Mouse (Mus musculus) MEL (cell line): ENCODE measurements around the gene Focad. TPM values are rescaled to one million over a fixed set of nuclear protein-coding genes. Genes with fewer than 3 reads are reported as not detected.

Source experiments
- DNase-seq: peaks from one replicate; pipeline ENCODE4 v3.0.0; 2011; ENCODE audit warnings: low read depth, low spot score
- H3K27ac ChIP-seq: 2 replicates; pipeline ENCODE4 v1.5.1; 2012; ENCODE audit warnings: low read depth, mild to moderate bottlenecking, control low read depth, low read length, moderate library complexity; ENCODE audit not compliant: control insufficient read depth
- H3K27me3 ChIP-seq, 2 experiments: fragments of 150-350 bp in 1 of 2; sonication (generic) in 1 of 2; 2 replicates each; pipeline ENCODE4 v1.6.1; 2012; ENCODE audit warnings: low read length in 2 of 2, mild to moderate bottlenecking in 2 of 2, improper control_type of control experiment in 1 of 2, moderate library complexity in 1 of 2; ENCODE audit not compliant: insufficient read depth in 2 of 2, control insufficient read depth in 1 of 2
- H3K36me3 ChIP-seq, 2 experiments: 2 replicates each; pipeline ENCODE4 v1.6.1; 2012 to 2014; ENCODE audit warnings: low read length in 2 of 2, improper control_type of control experiment in 1 of 2, inconsistent platforms in 1 of 2, mild to moderate bottlenecking in 1 of 2; ENCODE audit not compliant: insufficient read depth in 2 of 2, control insufficient read depth in 1 of 2
- H3K4me1 ChIP-seq, 2 experiments: fragments of 150-350 bp in 1 of 2; sonication (generic) in 1 of 2; 2 replicates each; pipeline ENCODE4 v1.6.1; 2012; ENCODE audit warnings: low read length in 2 of 2, improper control_type of control experiment in 1 of 2, mild to moderate bottlenecking in 1 of 2; ENCODE audit not compliant: insufficient read depth in 2 of 2, control insufficient read depth in 1 of 2
- H3K4me3 ChIP-seq, 2 experiments: fragments of 150-350 bp in 1 of 2; sonication (generic) in 1 of 2; 2 replicates each; pipeline ENCODE4 v1.5.1; 2012; ENCODE audit warnings: low read depth in 2 of 2, low read length in 2 of 2, mild to moderate bottlenecking in 2 of 2, moderate library complexity in 2 of 2, control low read depth in 1 of 2, improper control_type of control experiment in 1 of 2; ENCODE audit not compliant: control insufficient read depth in 1 of 2, insufficient read depth in 1 of 2
- H3K79me2 ChIP-seq: 2 replicates; pipeline ENCODE4 v1.6.1; 2012; ENCODE audit warnings: mild to moderate bottlenecking, low read length, moderate library complexity; ENCODE audit not compliant: control insufficient read depth, poor library complexity, insufficient read depth
- H3K9ac ChIP-seq: 2 replicates; pipeline ENCODE4 v1.6.1; 2012; ENCODE audit warnings: low read depth, mild to moderate bottlenecking, control low read depth, low read length, moderate library complexity; ENCODE audit not compliant: control insufficient read depth, poor library complexity, severe bottlenecking
- H3K9me3 ChIP-seq: fragments of 150-350 bp; sonication (generic); replicated peaks from 2 replicates; pipeline ENCODE4 v1.6.1; 2012; ENCODE audit warnings: mild to moderate bottlenecking, low read length, improper control_type of control experiment, moderate library complexity; ENCODE audit not compliant: insufficient read depth
- BHLHE40 ChIP-seq: IDR thresholded peaks from 2 replicates; pipeline ENCODE4 v1.6.1; 2012; ENCODE audit warnings: low read depth, mild to moderate bottlenecking, inconsistent platforms, low read length, improper control_type of control experiment, borderline replicate concordance
- CHD1 ChIP-seq: IDR thresholded peaks from 2 replicates; pipeline ENCODE4 v1.6.1; 2012; ENCODE audit warnings: low read depth, mild to moderate bottlenecking, inconsistent platforms, low read length, improper control_type of control experiment
- CHD2 ChIP-seq: IDR thresholded peaks from 2 replicates; pipeline ENCODE4 v1.6.1; 2011; ENCODE audit warnings: low read length, improper control_type of control experiment
- CTCF ChIP-seq, 3 experiments: IDR thresholded peaks in 2 of 3; conservative IDR thresholded peaks in 1 of 3; 2 replicates each; pipeline ENCODE4 v1.5.1; 2011 to 2012; ENCODE audit warnings: low read length in 3 of 3, low read depth in 2 of 3, mild to moderate bottlenecking in 2 of 3, improper control_type of control experiment in 1 of 3, inconsistent platforms in 1 of 3, mixed read lengths in 1 of 3, moderate library complexity in 1 of 3; ENCODE audit not compliant: control insufficient read depth in 1 of 3, insufficient read depth in 1 of 3, poor library complexity in 1 of 3, severe bottlenecking in 1 of 3
- E2F4 ChIP-seq: IDR thresholded peaks from 2 replicates; pipeline ENCODE4 v1.6.1; 2011; ENCODE audit warnings: low read depth, low read length, improper control_type of control experiment, borderline replicate concordance
- EP300 ChIP-seq, 2 experiments: IDR thresholded peaks; 2 replicates each; pipeline ENCODE4 v1.6.1; 2011; ENCODE audit warnings: improper control_type of control experiment in 2 of 2, low read length in 2 of 2, low read depth in 1 of 2, mild to moderate bottlenecking in 1 of 2
- ETS1 ChIP-seq: IDR thresholded peaks from 2 replicates; pipeline ENCODE4 v1.6.1; 2012; ENCODE audit warnings: low read depth, mild to moderate bottlenecking, inconsistent platforms, low read length, improper control_type of control experiment, moderate library complexity
- GATA1 ChIP-seq: IDR thresholded peaks from 2 replicates; pipeline ENCODE4 v1.6.1; 2011; ENCODE audit warnings: low read depth, low read length, improper control_type of control experiment
- HCFC1 ChIP-seq: IDR thresholded peaks from 2 replicates; pipeline ENCODE4 v1.6.1; 2012; ENCODE audit warnings: low read depth, mild to moderate bottlenecking, inconsistent platforms, low read length, improper control_type of control experiment, moderate library complexity
- JUND ChIP-seq: IDR thresholded peaks from 2 replicates; pipeline ENCODE4 v1.6.1; 2011; ENCODE audit warnings: low read depth, mild to moderate bottlenecking, improper control_type of control experiment, low read length
- MAFK ChIP-seq: IDR thresholded peaks from 2 replicates; pipeline ENCODE4 v1.6.1; 2011; ENCODE audit warnings: low read depth, mild to moderate bottlenecking, low read length, improper control_type of control experiment, borderline replicate concordance
- MAX ChIP-seq: IDR thresholded peaks from 2 replicates; pipeline ENCODE4 v1.6.1; 2011; ENCODE audit warnings: low read length, improper control_type of control experiment
- MYB ChIP-seq: IDR thresholded peaks from 2 replicates; pipeline ENCODE4 v1.6.1; 2011; ENCODE audit warnings: mild to moderate bottlenecking, low read depth, low read length, improper control_type of control experiment
- NELFE ChIP-seq: IDR thresholded peaks from 2 replicates; pipeline ENCODE4 v1.6.1; 2011; ENCODE audit warnings: low read depth, low read length, improper control_type of control experiment
- POLR2AphosphoS2 ChIP-seq: IDR thresholded peaks from 2 replicates; pipeline ENCODE4 v1.6.1; 2011; ENCODE audit warnings: low read length, improper control_type of control experiment
- RAD21 ChIP-seq: IDR thresholded peaks from 2 replicates; pipeline ENCODE4 v1.6.1; 2011; ENCODE audit warnings: mild to moderate bottlenecking, low read depth, low read length, improper control_type of control experiment
- RCOR1 ChIP-seq: IDR thresholded peaks from 2 replicates; pipeline ENCODE4 v1.6.1; 2012; ENCODE audit warnings: low read depth, mild to moderate bottlenecking, inconsistent platforms, low read length, improper control_type of control experiment
- SMC3 ChIP-seq: IDR thresholded peaks from 2 replicates; pipeline ENCODE4 v1.6.1; 2011; ENCODE audit warnings: low read depth, low read length, improper control_type of control experiment
- TBP ChIP-seq: IDR thresholded peaks from 2 replicates; pipeline ENCODE4 v1.8.0; 2011; ENCODE audit warnings: low read depth, low read length, improper control_type of control experiment
- TCF12 ChIP-seq: IDR thresholded peaks from 2 replicates; pipeline ENCODE4 v1.6.1; 2014; ENCODE audit warnings: low read depth, mild to moderate bottlenecking, inconsistent platforms, low read length, improper control_type of control experiment, moderate library complexity
- UBTF ChIP-seq: IDR thresholded peaks from 2 replicates; pipeline ENCODE4 v1.6.1; 2012; ENCODE audit warnings: low read depth, mild to moderate bottlenecking, inconsistent platforms, low read length, improper control_type of control experiment, moderate library complexity, borderline replicate concordance; ENCODE audit not compliant: insufficient read depth
- USF1 ChIP-seq: IDR thresholded peaks from 2 replicates; pipeline ENCODE4 v1.6.1; 2014; ENCODE audit warnings: low read depth, mild to moderate bottlenecking, inconsistent platforms, low read length, improper control_type of control experiment, moderate library complexity
- ZC3H11A ChIP-seq: IDR thresholded peaks from 2 replicates; pipeline ENCODE4 v1.6.1; 2012; ENCODE audit warnings: low read depth, mild to moderate bottlenecking, inconsistent platforms, low read length, improper control_type of control experiment
- polyA plus RNA-seq, 2 experiments: library from polyadenylated mRNA; stranded (reverse) in 1 of 2; unstranded in 1 of 2; fragments of >175 nt in 1 of 2; fragments of >200 nt in 1 of 2; gene quantifications; 2 replicates each; pipeline versions ENCODE4 v1.2.1 to v1.2.4; 2012; ENCODE audit warnings: low replicate concordance in 2 of 2, low read depth in 1 of 2; ENCODE audit not compliant: insufficient read length in 2 of 2, insufficient read depth in 1 of 2, missing spikeins in 1 of 2
- total RNA-seq: library from RNA; depleted of rRNA; stranded (reverse); fragments of 300-350 nt; gene quantifications from 2 replicates; pipeline ENCODE4 v1.2.3, GENCODE M21; 2012

Focad gene
- total and polyA plus RNA-seq, 3 experiments, result 17.8 to 19.7 TPM; not detected in 1

DNA sequence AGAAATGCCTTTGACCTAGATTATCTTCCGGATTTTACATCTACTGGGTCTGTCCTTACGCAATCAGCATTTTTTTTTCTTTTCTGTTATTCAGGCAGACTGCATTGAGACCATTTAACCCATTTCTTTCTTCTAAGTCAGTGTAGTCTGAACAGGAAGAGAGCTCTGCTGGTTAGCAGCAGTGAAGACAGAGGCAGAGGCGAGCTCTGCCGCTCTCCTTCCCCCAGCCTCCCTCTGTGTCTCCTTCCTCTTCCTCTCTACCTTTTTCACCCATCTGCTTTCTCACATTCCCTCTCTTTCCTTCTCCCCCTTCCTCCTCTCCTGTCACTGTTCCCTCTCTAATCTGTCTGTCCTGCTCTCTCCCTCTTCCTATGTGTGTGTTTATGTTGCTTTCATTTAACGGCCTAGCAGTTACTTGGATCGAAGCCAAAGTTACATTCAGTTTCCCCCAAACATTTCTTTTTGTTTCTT, 181.2 kb downstream of the Focad start:
- H3K27ac ChIP-seq, result no peak overlapping the region
- H3K27me3 ChIP-seq, result no peaks in the 10 kb centered on the region
- peak overlapping the region; percentile 33 to 45; a peak in 3 of 4 replicates for H3K4me3 ChIP-seq
- H3K9me3 ChIP-seq, result no peaks in the 10 kb centered on the region
- no peaks in the 10 kb centered on the region for H3K79me2 ChIP-seq
- peak; percentile 52 for DNase-seq
- peaks cover 0 to 16% of the 10 kb centered on the region in 2 experiments; a peak in 2 of 4 replicates for H3K36me3 ChIP-seq
- peak overlapping the region; percentile 40 for H3K9ac ChIP-seq
- H3K4me1 ChIP-seq, result peaks cover 7 to 12% of the 10 kb centered on the region in 2 experiments
- TF ChIP-seq EP300 (IDR thresholded peaks at IDR 0.05; ENCODE audit: low read depth in 1 of 2, low read length in 2 of 2), result peak in 1 of 2 experiments; percentile 16; a peak in 1 of 4 replicates
- TF ChIP-seq UBTF, result no peak

- DNase-seq, result no peak
- peak overlapping the region; percentile 40; the same call in 1 of the 2 replicates for H3K9ac ChIP-seq
Observed at GRCm38 (mm10) chr4:88276058-88276734, 181.8 kb downstream of the Focad start.

GRCm38 (mm10) chr4:88278524-88278923, 184.1 kb downstream of the Focad start:
- H3K9ac ChIP-seq, result no peak overlapping the region
- DNase-seq, result no peak

More at GRCm38 (mm10) chr4:88276058-88276734, 181.8 kb downstream of the Focad start:
- Histone ChIP-seq H3K27ac (no peak overlapping the region), H3K36me3 (peaks cover 1 to 13% of the 10 kb centered on the region in 2 experiments; a peak in 2 of 4 replicates), H3K79me2 (no peaks in the 10 kb centered on the region), H3K9me3 (no peaks in the 10 kb centered on the region), H3K4me1 (peaks cover 7 to 9% of the 10 kb centered on the region in 2 experiments), H3K27me3 (no peaks in the 10 kb centered on the region), H3K4me3 (peak overlapping the region in 1 of 2 experiments; percentile 45; a peak in 2 of 4 replicates)
- TF ChIP-seq MAX (no peak), RCOR1 (peak; percentile 74; the same call in 1 of the 2 replicates), MYB (no peak), TBP (no peak), NELFE (no peak), GATA1 (0 out of 2 replicates have a peak, but pooled peaks have one; percentile 8), RAD21 (no peak)

More at GRCm38 (mm10) chr4:88278524-88278923, 184.1 kb downstream of the Focad start:
- H3K27me3 ChIP-seq, result no peaks in the 10 kb centered on the region
- H3K4me1 ChIP-seq, result peaks cover 7 to 9% of the 10 kb centered on the region in 2 experiments
- H3K4me3 ChIP-seq, result no peak overlapping the region
- no peaks in the 10 kb centered on the region for H3K9me3 ChIP-seq
- no peak overlapping the region for H3K27ac ChIP-seq
- no peaks in the 10 kb centered on the region for H3K79me2 ChIP-seq
- H3K36me3 ChIP-seq, result peaks cover 1 to 13% of the 10 kb centered on the region in 2 experiments; a peak in 2 of 4 replicates
- TF ChIP-seq UBTF, result no peak
- no peak for TF ChIP-seq E2F4
- no peak for TF ChIP-seq CTCF (IDR thresholded peaks at IDR 0.05 in 2 of 3, conservative IDR thresholded peaks at IDR 0.05 in 1 of 3; ENCODE audit: control insufficient read depth in 1 of 3, insufficient read depth in 1 of 3, low read depth in 2 of 3, low read length in 3 of 3, poor library complexity in 1 of 3, severe bottlenecking in 1 of 3)
- no peak for TF ChIP-seq ETS1
- TF ChIP-seq RCOR1, result no peak
- no peak for TF ChIP-seq HCFC1
- no peak for TF ChIP-seq USF1
- no peak for TF ChIP-seq TBP
- no peak for TF ChIP-seq CHD2
- no peak for TF ChIP-seq JUND
- TF ChIP-seq CHD1, result no peak
- TF ChIP-seq GATA1, result no peak
- TF ChIP-seq SMC3, result no peak
- TF ChIP-seq POLR2AphosphoS2, result no peak
- TF ChIP-seq TCF12, result no peak
- TF ChIP-seq MAFK, result no peak
- TF ChIP-seq BHLHE40, result no peak
- TF ChIP-seq ZC3H11A, result no peak
- no peak for TF ChIP-seq EP300 (IDR thresholded peaks at IDR 0.05; ENCODE audit: low read depth in 1 of 2, low read length in 2 of 2)
